Mouse (Mus musculus) liver, postnatal 0 days (tissue): ENCODE results near the gene Xrcc6.

Experiments
- CTCF ChIP-seq: sonication (generic); IDR thresholded peaks from 2 replicates; pipeline ENCODE4 v1.5.1; 2016; ENCODE audit warnings: antibody characterized with exemption, low read depth
- EP300 ChIP-seq: IDR thresholded peaks from 2 replicates; pipeline ENCODE4 v1.6.1; 2016; ENCODE audit warnings: antibody characterized with exemption, low read depth, mild to moderate bottlenecking

GRCm38 (mm10) chr15:82040650-82041049 lies 53.0 kb downstream of the Xrcc6 start:
- TF ChIP-seq CTCF (peak; percentile 89), EP300 (no peak)
